Mouse (Mus musculus): ENCODE measurements at regions not wholly inside any gene's neighbourhood (a gene's known extent, or its start where the extent isn't known, plus 50 kb on each side); places are given as distances from the start of the nearest gene placed in this dataset.

GRCm38 (mm10) chr9:61487146-61487545, 115.0 kb downstream of the Tle3 start:
- TF ChIP-seq EP300 (IDR thresholded peaks at IDR 0.05; ENCODE audit: low read depth): no peak
- no peak for TF ChIP-seq CTCF (IDR thresholded peaks at IDR 0.05; ENCODE audit: low read depth)
